Comparison of ENCODE assay signal across 9 mouse cellular contexts in the genomic region with DNA sequence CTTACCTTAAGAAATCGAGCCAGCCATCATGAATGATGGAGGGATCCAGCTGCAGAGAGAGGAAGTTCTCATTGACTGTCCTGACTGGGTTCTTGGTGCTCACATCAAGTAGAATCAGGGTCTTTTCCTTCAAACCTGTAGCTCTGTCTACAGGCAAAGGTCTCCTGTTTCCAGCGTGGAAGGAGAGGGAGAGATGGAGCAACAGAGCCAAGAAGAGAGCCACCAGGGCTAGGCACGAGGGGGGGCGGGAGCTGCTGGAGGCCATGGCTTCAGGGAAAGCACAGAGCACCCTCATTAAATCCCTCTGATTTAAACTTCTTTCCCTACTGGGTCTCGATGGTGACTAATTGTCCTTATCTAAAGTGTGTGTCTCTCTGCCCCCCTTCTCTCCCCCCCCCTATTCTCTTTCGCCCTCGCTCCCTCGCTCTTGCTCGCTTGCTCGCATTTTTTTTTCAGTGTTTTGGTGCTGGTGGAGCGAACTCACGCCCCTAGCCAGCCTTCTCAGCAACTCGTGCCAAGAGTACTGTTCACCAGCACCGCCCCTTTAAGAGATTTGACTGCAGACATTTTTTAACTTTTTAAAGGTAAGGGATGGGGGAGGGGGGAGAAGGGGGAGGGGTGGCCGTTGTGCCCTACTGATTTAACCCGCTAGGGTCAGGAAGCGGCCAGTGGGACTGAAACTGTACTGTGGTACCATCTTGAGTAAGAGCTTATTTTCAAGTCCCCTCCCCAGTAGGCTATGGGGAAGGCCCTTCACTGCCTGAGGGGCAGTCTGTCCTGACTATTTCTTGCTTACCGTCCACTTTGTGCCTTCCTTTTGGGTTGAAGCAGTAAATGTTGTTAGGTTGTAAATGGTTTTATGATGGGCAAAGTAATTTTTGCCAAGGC. TPM values are rescaled to one million over a fixed set of nuclear protein-coding genes. Genes with fewer than 3 reads are reported as not detected.
A peak's percentile ranks its signal among the peaks of the same experiment; 100 is the strongest.
DNase-seq lines count a peak whose midpoint lies in the region; ATAC-seq and TF ChIP-seq lines count a peak whose summit lies in the region.
"Had no signal": no experiment of that assay in that cellular context is flagged by ENCODE, and none has a peak within 500 bp of the region (broad histone marks: within the 10 kb centered on the region; RNA-seq: fewer than 3 reads in every experiment).

Gene Hpse2, minus strand, starts transcription at position 339 of the 888 bp plus-strand sequence.

- H3K36me3 ChIP-seq in lung, embryonic 14.5 days (ENCODE audit: insufficient read depth), result no peaks in the 10 kb centered on the region
- H3K36me3 ChIP-seq in forebrain, embryonic 12.5 days (replicated peaks), result no peaks in the 10 kb centered on the region
- no peaks in the 10 kb centered on the region for H3K36me3 ChIP-seq in limb, embryonic 11.5 days (ENCODE audit: control insufficient read depth, insufficient read depth, low read length)
- H3K36me3 ChIP-seq in stomach, embryonic 14.5 days (ENCODE audit: control insufficient read depth, insufficient read depth, low read length), result no peaks in the 10 kb centered on the region
- H3K36me3 ChIP-seq in thymus, adult 2 months (ENCODE audit: control insufficient read depth, insufficient read depth, low read length), result no peaks in the 10 kb centered on the region
- H3K36me3 ChIP-seq: G1E had no signal

- peak within 1 kb of the TSS; percentile 67 for H3K4me2 ChIP-seq in lung, embryonic 14.5 days
- H3K4me2 ChIP-seq in forebrain, embryonic 12.5 days, result peak within 1 kb of the TSS; percentile 54
- H3K4me2 ChIP-seq in limb, embryonic 11.5 days (ENCODE audit: low read depth, severe bottlenecking), result peak within 1 kb of the TSS; percentile 86
- peak within 1 kb of the TSS; percentile 54 for H3K4me2 ChIP-seq in stomach, embryonic 14.5 days (replicated peaks; ENCODE audit: low read depth, low read length)

- peak within 1 kb of the TSS; percentile 64 for H3K9ac ChIP-seq in lung, embryonic 14.5 days
- H3K9ac ChIP-seq in forebrain, embryonic 12.5 days, result no peak within 1 kb of the TSS
- peak within 1 kb of the TSS; percentile 46 for H3K9ac ChIP-seq in limb, embryonic 11.5 days (ENCODE audit: low read length)
- peak within 1 kb of the TSS; percentile 61; the same call in 1 of the 2 replicates for H3K9ac ChIP-seq in stomach, embryonic 14.5 days (replicated peaks; ENCODE audit: low read depth, low read length)

- no peak for TF ChIP-seq CTCF in lung, embryonic 14.5 days (IDR thresholded peaks at IDR 0.05; ENCODE audit: low read depth)
- no peak for TF ChIP-seq CTCF in thymus, adult 2 months (IDR thresholded peaks at IDR 0.05; ENCODE audit: borderline replicate concordance, control insufficient read depth, extremely low read depth, insufficient read depth, low read length, poor library complexity)

- DNase-seq in lung, embryonic 14.5 days, result peak; percentile 84
- no peak for DNase-seq in lung, postnatal 25 days (ENCODE audit: low spot score)
- DNase-seq in limb, embryonic 11.5 days (ENCODE audit: low spot score), result peak; percentile 58
- DNase-seq in thymus, adult 2 months, result no peak
- no peak for DNase-seq in frontal cortex, adult 2 months (ENCODE audit: extremely low spot score in 1 of 2, low spot score in 1 of 2)
- no peak for DNase-seq in adrenal gland, adult (ENCODE audit: inconsistent age in 2 of 2, low spot score in 1 of 2)

- no peaks in the 10 kb centered on the region for H3K9me3 ChIP-seq in lung, embryonic 14.5 days (ENCODE audit: low read depth, low read length)
- H3K9me3 ChIP-seq in forebrain, embryonic 12.5 days, result no peaks in the 10 kb centered on the region
- no peaks in the 10 kb centered on the region for H3K9me3 ChIP-seq in limb, embryonic 11.5 days (ENCODE audit: control insufficient read depth, low read length)
- H3K9me3 ChIP-seq in stomach, embryonic 14.5 days (ENCODE audit: control insufficient read depth, low read depth, low read length), result no peaks in the 10 kb centered on the region
- H3K9me3 ChIP-seq: G1E had no signal

- no peak for TF ChIP-seq POLR2A in thymus, adult 2 months (IDR thresholded peaks at IDR 0.05; ENCODE audit: control insufficient read depth, extremely low read depth, insufficient read depth, low read length, poor library complexity)

- peaks cover 47% of the 10 kb centered on the region for H3K27me3 ChIP-seq in lung, embryonic 14.5 days (ENCODE audit: insufficient read depth, low read length)
- H3K27me3 ChIP-seq in forebrain, embryonic 12.5 days, result peaks cover 71% of the 10 kb centered on the region
- no peaks in the 10 kb centered on the region for H3K27me3 ChIP-seq in limb, embryonic 11.5 days (ENCODE audit: control insufficient read depth, insufficient read depth, low read length)
- H3K27me3 ChIP-seq in stomach, embryonic 14.5 days (ENCODE audit: control insufficient read depth, insufficient read depth, low read length), result peaks cover 9% of the 10 kb centered on the region; the same call in 1 of the 2 replicates
- H3K27me3 ChIP-seq in thymus, adult 2 months (ENCODE audit: control insufficient read depth, insufficient read depth, low read length), result peaks cover 13% of the 10 kb centered on the region; the same call in 1 of the 2 replicates

- peak within 1 kb of the TSS; percentile 48 for H3K4me3 ChIP-seq in lung, embryonic 14.5 days (ENCODE audit: low read depth, low read length)
- H3K4me3 ChIP-seq in forebrain, embryonic 12.5 days (replicated peaks), result peak within 1 kb of the TSS; percentile 35
- peak within 1 kb of the TSS; percentile 48 for H3K4me3 ChIP-seq in limb, embryonic 11.5 days (ENCODE audit: low read depth, low read length)
- peak within 1 kb of the TSS; percentile 43 for H3K4me3 ChIP-seq in stomach, embryonic 14.5 days (ENCODE audit: low read depth, low read length)
- no peak within 1 kb of the TSS for H3K4me3 ChIP-seq in thymus, adult 2 months (ENCODE audit: control insufficient read depth, insufficient read depth, low read length)

- ATAC-seq in lung, embryonic 14.5 days (ENCODE audit: insufficient read depth), result peak; percentile 65; the same call in 1 of the 2 replicates
- no peak for ATAC-seq in forebrain, embryonic 12.5 days (ENCODE audit: low FRiP score)
- no peak for ATAC-seq in limb, embryonic 11.5 days (ENCODE audit: insufficient number of reproducible peaks, low FRiP score, low TSS enrichment, low read depth)
- no peak for ATAC-seq in stomach, embryonic 14.5 days (ENCODE audit: insufficient number of reproducible peaks, insufficient read depth, low FRiP score, low read depth)

- H3K4me1 ChIP-seq in lung, embryonic 14.5 days (ENCODE audit: insufficient read depth), result 0 out of 2 replicates have a peak, but pooled peaks cover 3% of the 10 kb centered on the region
- H3K4me1 ChIP-seq in forebrain, embryonic 12.5 days, result peaks cover 34% of the 10 kb centered on the region
- no peaks in the 10 kb centered on the region for H3K4me1 ChIP-seq in limb, embryonic 11.5 days (ENCODE audit: control insufficient read depth, insufficient read depth, low read length)
- H3K4me1 ChIP-seq in stomach, embryonic 14.5 days (ENCODE audit: control insufficient read depth, insufficient read depth, low read length), result no peaks in the 10 kb centered on the region
- H3K4me1 ChIP-seq in thymus, adult 2 months (replicated peaks; ENCODE audit: control insufficient read depth, insufficient read depth, low read length), result no peaks in the 10 kb centered on the region

- WGBS in lung, embryonic 14.5 days, result 5% methylated on average over 18 of the region's 18 CpGs
- WGBS in forebrain, embryonic 12.5 days, result 1% methylated on average over 18 of the region's 18 CpGs
- WGBS in limb, embryonic 11.5 days, result under 1% methylated on average over 18 of the region's 18 CpGs
- 2% methylated on average over 18 of the region's 18 CpGs for WGBS in stomach, embryonic 14.5 days
- 19% methylated on average over 18 of the region's 18 CpGs for WGBS in thymus, adult 2 months

- H3K27ac ChIP-seq in lung, embryonic 14.5 days (ENCODE audit: low read depth), result peak within 1 kb of the TSS; percentile 60; the same call in 1 of the 2 replicates
- H3K27ac ChIP-seq in forebrain, embryonic 12.5 days, result no peak within 1 kb of the TSS
- H3K27ac ChIP-seq in limb, embryonic 11.5 days (replicated peaks; ENCODE audit: low read depth, low read length), result 0 out of 2 replicates have a peak within 1 kb of the TSS, but pooled peaks have one; percentile 1
- peak within 1 kb of the TSS; percentile 78 for H3K27ac ChIP-seq in stomach, embryonic 14.5 days (ENCODE audit: low read length)
- H3K27ac ChIP-seq in thymus, adult 2 months (ENCODE audit: control insufficient read depth, insufficient read depth, low read length), result no peak within 1 kb of the TSS

RNA-seq across cellular contexts. Expression of gene Hpse2, which starts in this region (rescaled TPM):
- polyA plus RNA-seq in lung, embryonic 14.5 days (2014; fragmentation: Nextera tagmentation; extraction: Ambion mirVana), result 9.5 and 11.4 TPM in 2 replicates
- 2.7 and 3.8 TPM in 2 replicates for polyA plus RNA-seq in forebrain, embryonic 12.5 days (2016; fragmentation: Nextera tagmentation; extraction: Ambion mirVana)
- 4.6 and 5.8 TPM in 2 replicates for polyA plus RNA-seq in limb, embryonic 11.5 days (2014; fragmentation: Nextera tagmentation; extraction: Ambion mirVana)
- polyA plus RNA-seq in stomach, embryonic 14.5 days (2014; fragmentation: Nextera tagmentation; extraction: Ambion mirVana), result 11.4 and 16.1 TPM in 2 replicates
- 0.22 and 0.36 TPM in 2 replicates for polyA plus RNA-seq in thymus, adult 2 months (2012; rRNA removed)
- polyA plus RNA-seq in frontal cortex, adult 2 months (2012; rRNA removed), result 0.11 and 0.24 TPM in 2 replicates
- polyA plus RNA-seq: G1E had no signal

Comparison
In these comparisons a context has a peak if more than half of its experiments do, and no peak if none do; other contexts are left out.
1. DNase-seq: peak in lung, embryonic 14.5 days (single experiment) and limb, embryonic 11.5 days (single experiment); none in lung, postnatal 25 days (single experiment), thymus, adult 2 months (single experiment), frontal cortex, adult 2 months (0 of 2) and adrenal gland, adult (0 of 2).
2. H3K27ac ChIP-seq: peak in lung, embryonic 14.5 days (single experiment), limb, embryonic 11.5 days (single experiment) and stomach, embryonic 14.5 days (single experiment); none in forebrain, embryonic 12.5 days (single experiment) and thymus, adult 2 months (single experiment).
3. Peak in every context shown above with its lines, with median percentiles within 50 percentile points of each other: H3K4me2 ChIP-seq.